Mouse (Mus musculus) Muller cell, postnatal 12 days (primary cell): ENCODE results near the gene Fbxo24.

Experiments used
- DNase-seq: peaks from one replicate; pipeline ENCODE4 v3.0.0-alpha.2; 2015; ENCODE audit errors: inconsistent ontology term

Gene Fbxo24

DNA sequence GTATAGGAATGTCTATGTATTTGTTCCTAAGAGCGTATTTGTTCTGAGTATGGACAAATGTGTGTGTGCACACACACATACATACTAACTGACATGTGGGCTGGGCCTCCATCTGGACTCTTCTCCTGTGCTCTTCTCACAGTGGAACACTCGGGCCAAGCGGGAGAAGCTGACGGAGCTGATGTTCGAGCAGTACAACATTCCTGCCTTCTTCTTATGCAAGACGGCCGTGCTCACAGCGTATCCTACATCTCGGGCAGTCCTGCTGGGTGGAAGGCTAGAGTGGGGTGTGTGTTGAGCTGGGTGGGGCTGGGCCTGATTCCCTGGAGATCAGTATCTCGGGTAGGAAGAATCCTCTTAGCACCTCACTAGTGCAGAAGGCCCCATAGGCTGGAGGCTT, 65.8 kb downstream of the Fbxo24 start:
- no peak for DNase-seq
